ENCODE assay signal across 8 mouse cellular contexts in the genomic region with DNA sequence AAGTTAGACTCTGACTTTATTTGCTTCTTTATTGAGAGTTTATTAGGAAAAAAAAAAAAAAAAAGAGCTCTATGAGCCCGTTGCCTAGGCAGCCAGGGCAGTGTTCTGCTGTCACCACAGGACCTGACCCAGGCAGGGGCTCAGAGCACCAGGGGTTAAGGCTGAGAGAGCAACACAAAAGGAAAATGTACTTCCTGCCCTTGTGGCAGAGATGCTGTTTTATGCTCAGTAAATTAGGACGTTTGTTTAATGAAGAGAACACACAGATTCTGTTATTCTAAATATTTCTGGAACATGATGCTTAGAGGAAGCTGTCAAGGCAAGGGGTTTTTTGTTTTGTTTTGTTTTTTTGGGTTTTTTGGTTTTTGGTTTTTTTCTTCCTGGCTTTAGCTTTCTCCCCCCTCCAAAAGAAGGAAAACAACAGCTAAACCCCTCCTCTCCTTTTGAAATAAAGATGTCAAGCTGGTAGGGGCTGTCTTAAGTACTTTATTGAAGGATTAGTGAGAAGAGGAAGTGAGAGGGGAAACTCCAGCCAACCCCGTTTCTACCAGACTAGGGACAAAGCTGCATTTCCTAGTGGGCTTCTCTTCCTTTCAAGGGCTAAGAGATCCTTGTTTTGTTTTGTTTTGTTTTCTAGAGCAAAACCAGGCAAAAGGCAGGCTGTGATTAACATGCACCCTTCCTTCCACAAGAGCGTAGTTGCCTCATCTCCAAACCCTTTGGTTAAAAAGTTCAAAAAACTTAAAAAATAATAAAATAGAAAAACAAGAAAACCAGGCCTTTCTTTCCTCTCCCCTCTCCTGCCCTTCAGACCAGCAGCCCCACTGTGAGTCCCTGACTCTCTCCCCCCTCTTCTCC. TPM values are rescaled to one million over a fixed set of nuclear protein-coding genes. Genes with fewer than 3 reads are reported as not detected.
DNase-seq lines count a peak whose midpoint lies in the region; ATAC-seq and TF ChIP-seq lines count a peak whose summit lies in the region.

No protein-coding gene starts in this region.

- no peak for DNase-seq in lung, embryonic 14.5 days
- DNase-seq in lung, adult 18-20 months, result no peak
- no peak for DNase-seq in embryonic facial prominence, embryonic 10.5 days (ENCODE audit: low spot score)
- DNase-seq in cerebellum, postnatal 36 days, result no peak
- DNase-seq in left cerebral cortex, adult 9 months (ENCODE audit: low spot score in 2 of 2), result no peak
- DNase-seq in right cerebral cortex, postnatal 14 days, result no peak

- 24% methylated on average over 4 of the region's 4 CpGs for WGBS in lung, embryonic 14.5 days
- WGBS in embryonic facial prominence, embryonic 10.5 days, result 10% methylated on average over 4 of the region's 4 CpGs
- 24% methylated on average over 4 of the region's 4 CpGs for WGBS in intestine, postnatal 0 days
- 16% methylated on average over 4 of the region's 4 CpGs for WGBS in neural tube, embryonic 14.5 days

- H3K9ac ChIP-seq in lung, embryonic 14.5 days, result peak overlapping the region; percentile 92
- H3K9ac ChIP-seq in intestine, postnatal 0 days (ENCODE audit: low read depth, low read length), result peak overlapping the region; percentile 47; the same call in 1 of the 2 replicates
- H3K9ac ChIP-seq in neural tube, embryonic 14.5 days (replicated peaks; ENCODE audit: low read depth, low read length), result 0 out of 2 replicates have a peak overlapping the region, but pooled peaks have one; percentile 25

- no peaks in the 10 kb centered on the region for H3K27me3 ChIP-seq in lung, embryonic 14.5 days (ENCODE audit: insufficient read depth, low read length)
- no peaks in the 10 kb centered on the region for H3K27me3 ChIP-seq in embryonic facial prominence, embryonic 10.5 days (replicated peaks; ENCODE audit: low read depth, poor library complexity, severe bottlenecking)
- no peaks in the 10 kb centered on the region for H3K27me3 ChIP-seq in intestine, postnatal 0 days (replicated peaks; ENCODE audit: control insufficient read depth, insufficient read depth, low read length)
- H3K27me3 ChIP-seq in neural tube, embryonic 14.5 days (ENCODE audit: control insufficient read depth, insufficient read depth, low read length), result no peaks in the 10 kb centered on the region

- H3K27ac ChIP-seq in lung, embryonic 14.5 days (ENCODE audit: low read depth), result peak overlapping the region; percentile 95
- peak overlapping the region; percentile 78 for H3K27ac ChIP-seq in embryonic facial prominence, embryonic 10.5 days (replicated peaks)
- H3K27ac ChIP-seq in intestine, postnatal 0 days (ENCODE audit: low read depth, low read length), result peak overlapping the region; percentile 96
- H3K27ac ChIP-seq in neural tube, embryonic 14.5 days (ENCODE audit: low read depth, low read length), result no peak overlapping the region

- no peak for ATAC-seq in lung, embryonic 14.5 days (ENCODE audit: insufficient read depth)
- no peak for ATAC-seq in intestine, postnatal 0 days
- no peak for ATAC-seq in neural tube, embryonic 14.5 days (ENCODE audit: low read depth)

- peak overlapping the region; percentile 96 for H3K4me3 ChIP-seq in lung, embryonic 14.5 days (ENCODE audit: low read depth, low read length)
- H3K4me3 ChIP-seq in embryonic facial prominence, embryonic 10.5 days, result peak overlapping the region; percentile 91
- peak overlapping the region; percentile 77 for H3K4me3 ChIP-seq in intestine, postnatal 0 days (ENCODE audit: low read depth, low read length)
- peak overlapping the region; percentile 7; the same call in 1 of the 2 replicates for H3K4me3 ChIP-seq in neural tube, embryonic 14.5 days (ENCODE audit: low read depth, low read length)

- H3K36me3 ChIP-seq in lung, embryonic 14.5 days (ENCODE audit: insufficient read depth), result no peaks in the 10 kb centered on the region
- H3K36me3 ChIP-seq in embryonic facial prominence, embryonic 10.5 days (replicated peaks), result peaks cover 8% of the 10 kb centered on the region; the same call in 1 of the 2 replicates
- H3K36me3 ChIP-seq in intestine, postnatal 0 days (ENCODE audit: control insufficient read depth, insufficient read depth), result peaks cover 4% of the 10 kb centered on the region; the same call in 1 of the 2 replicates
- H3K36me3 ChIP-seq in neural tube, embryonic 14.5 days (ENCODE audit: control insufficient read depth, insufficient read depth, low read length), result no peaks in the 10 kb centered on the region

- no peak for TF ChIP-seq CTCF in lung, embryonic 14.5 days (IDR thresholded peaks at IDR 0.05; ENCODE audit: low read depth)
- 0 out of 2 replicates have a peak, but pooled peaks have one; percentile 2 for TF ChIP-seq CTCF in intestine, postnatal 0 days (IDR thresholded peaks at IDR 0.05; ENCODE audit: low read depth)

- H3K4me2 ChIP-seq in lung, embryonic 14.5 days, result peak overlapping the region; percentile 92
- peak overlapping the region; percentile 80 for H3K4me2 ChIP-seq in intestine, postnatal 0 days (replicated peaks; ENCODE audit: low read depth)
- no peak overlapping the region; the same call in 1 of the 2 replicates for H3K4me2 ChIP-seq in neural tube, embryonic 14.5 days (ENCODE audit: low read depth, low read length)

- H3K4me1 ChIP-seq in lung, embryonic 14.5 days (ENCODE audit: insufficient read depth), result peaks cover 39% of the 10 kb centered on the region
- peaks cover 65% of the 10 kb centered on the region for H3K4me1 ChIP-seq in embryonic facial prominence, embryonic 10.5 days
- peaks cover 36% of the 10 kb centered on the region for H3K4me1 ChIP-seq in intestine, postnatal 0 days (replicated peaks; ENCODE audit: control insufficient read depth, insufficient read depth, low read length)
- peaks cover 26% of the 10 kb centered on the region for H3K4me1 ChIP-seq in neural tube, embryonic 14.5 days (ENCODE audit: control insufficient read depth, insufficient read depth, low read length)

- no peaks in the 10 kb centered on the region for H3K9me3 ChIP-seq in lung, embryonic 14.5 days (ENCODE audit: low read depth, low read length)
- no peaks in the 10 kb centered on the region for H3K9me3 ChIP-seq in embryonic facial prominence, embryonic 10.5 days
- no peaks in the 10 kb centered on the region for H3K9me3 ChIP-seq in intestine, postnatal 0 days (ENCODE audit: control insufficient read depth)
- H3K9me3 ChIP-seq in neural tube, embryonic 14.5 days (ENCODE audit: control insufficient read depth, low read length), result no peaks in the 10 kb centered on the region

RNA-seq across cellular contexts. Expression of gene Myh9, which starts 3.2 kb away (rescaled TPM):
- polyA plus RNA-seq in lung, embryonic 14.5 days (2014; fragmentation: Nextera tagmentation; extraction: Ambion mirVana), result 86.6 and 87.5 TPM in 2 replicates
- 45.7 and 46.9 TPM in 2 replicates for polyA plus RNA-seq in embryonic facial prominence, embryonic 10.5 days (2016; fragmentation: Nextera tagmentation; extraction: Ambion mirVana)
- polyA plus RNA-seq in intestine, postnatal 0 days (2015; fragmentation: Nextera tagmentation; extraction: Ambion mirVana), result 25.7 and 27.7 TPM in 2 replicates
- 9.5 and 13.8 TPM in 2 replicates for polyA plus RNA-seq in neural tube, embryonic 14.5 days (2014; fragmentation: Nextera tagmentation; extraction: Ambion mirVana)

Comparison
In these comparisons a context has a peak if more than half of its experiments do, and no peak if none do; other contexts are left out.
1. H3K4me3 ChIP-seq: peak in every context shown above with its lines; median percentile 96 in lung, embryonic 14.5 days; 91 in embryonic facial prominence, embryonic 10.5 days; 77 in intestine, postnatal 0 days; 7 in neural tube, embryonic 14.5 days.
2. H3K9ac ChIP-seq: peak in every context shown above with its lines; median percentile 92 in lung, embryonic 14.5 days; 47 in intestine, postnatal 0 days; 25 in neural tube, embryonic 14.5 days.